Mouse (Mus musculus): ENCODE data around the gene Rap1gap2. TPM values are rescaled to one million over a fixed set of nuclear protein-coding genes. Genes with fewer than 3 reads are reported as not detected.
A peak's percentile ranks its signal among the peaks of the same experiment; 100 is the strongest.

The Rap1gap2 gene
- polyA plus RNA-seq, 1 experiment from 2014 or later = 1.3 TPM

DNA sequence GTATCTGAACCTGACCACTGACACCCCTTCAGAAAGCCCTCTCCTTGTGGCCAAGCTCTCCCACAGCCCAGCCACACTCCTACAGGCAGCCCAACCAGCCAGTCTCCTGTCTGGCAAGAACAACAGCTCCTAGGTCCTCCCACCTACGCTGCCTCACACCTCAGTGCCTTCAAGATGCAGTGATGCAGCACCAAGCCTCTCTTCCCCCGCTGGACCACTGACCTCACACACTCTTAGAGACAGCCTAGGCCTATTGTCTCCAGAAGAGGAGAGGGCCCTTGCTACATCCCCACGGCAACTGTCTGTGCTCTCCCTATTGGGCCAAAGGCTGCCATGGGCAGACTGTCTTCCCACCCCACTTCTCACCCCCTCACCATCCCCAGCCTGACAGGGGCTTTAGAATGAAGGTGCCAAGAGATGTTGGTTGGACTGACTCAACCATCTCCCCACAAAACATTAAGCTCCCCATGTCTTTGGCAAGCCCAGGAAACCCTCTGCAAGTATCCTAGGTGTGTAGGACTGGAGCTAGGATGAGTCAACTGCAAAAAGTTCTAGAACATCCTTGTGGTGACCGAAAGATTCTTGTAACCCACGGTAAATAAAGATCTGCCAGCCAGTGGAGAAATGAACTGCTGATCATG, 50.8 kb downstream of the Rap1gap2 start:
- 67% methylated on average over 5 of the region's 5 CpGs for WGBS
- DNase-seq (ENCODE audit: low spot score) = no peak

DNA sequence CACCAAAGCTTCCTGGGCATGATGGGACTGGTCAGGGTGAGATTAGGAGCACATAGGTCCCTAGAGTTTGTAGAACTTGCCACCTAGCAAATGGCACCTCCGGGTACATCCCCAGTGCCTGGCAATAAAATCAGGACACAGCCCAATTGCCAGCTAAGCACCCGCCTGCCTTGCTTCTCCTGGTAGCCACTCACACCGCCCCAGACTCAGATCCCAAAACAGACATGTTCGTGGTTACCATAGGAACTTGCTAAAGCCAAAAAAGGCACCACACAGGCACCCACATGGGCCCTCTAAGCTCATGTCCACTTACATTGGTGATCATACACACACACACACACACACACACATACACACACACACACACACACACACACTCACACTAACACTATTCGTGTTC, 51.8 kb downstream of the Rap1gap2 start:
- 85% methylated on average over 5 of the region's 5 CpGs for WGBS
- Histone ChIP-seq H3K27me3 (ENCODE audit: control insufficient read depth, insufficient read depth, low read length) (no peaks in the 10 kb centered on the region), H3K4me3 (ENCODE audit: low read depth, low read length) (no peak overlapping the region), H3K4me1 (replicated peaks; ENCODE audit: control insufficient read depth, insufficient read depth, low read length) (peaks cover 8% of the 10 kb centered on the region; the same call in 1 of the 2 replicates), H3K9ac (ENCODE audit: low read length) (no peak overlapping the region), H3K9me3 (ENCODE audit: control insufficient read depth, low read length) (no peaks in the 10 kb centered on the region), H3K36me3 (ENCODE audit: control insufficient read depth, insufficient read depth, low read length) (no peaks in the 10 kb centered on the region), H3K27ac (ENCODE audit: low read depth, low read length) (no peak overlapping the region), H3K4me2 (ENCODE audit: low read depth, low read length, severe bottlenecking) (no peak overlapping the region)
- no peak for DNase-seq (ENCODE audit: low spot score)
- no peak for ATAC-seq (replicated peaks; ENCODE audit: low FRiP score)

More for the DNA sequence above, 50.8 kb downstream of the Rap1gap2 start:
- H3K4me3 ChIP-seq (ENCODE audit: low read depth, low read length) = no peak overlapping the region
- H3K4me2 ChIP-seq (ENCODE audit: low read depth, low read length, severe bottlenecking) = no peak overlapping the region
- no peak for ATAC-seq (replicated peaks; ENCODE audit: low FRiP score)
- H3K27ac ChIP-seq (ENCODE audit: low read depth, low read length) = no peak overlapping the region
- H3K4me1 ChIP-seq (replicated peaks; ENCODE audit: control insufficient read depth, insufficient read depth, low read length) = peaks cover 8% of the 10 kb centered on the region; the same call in 1 of the 2 replicates
- H3K27me3 ChIP-seq (ENCODE audit: control insufficient read depth, insufficient read depth, low read length) = no peaks in the 10 kb centered on the region
- H3K9me3 ChIP-seq (ENCODE audit: control insufficient read depth, low read length) = no peaks in the 10 kb centered on the region
- H3K36me3 ChIP-seq (ENCODE audit: control insufficient read depth, insufficient read depth, low read length) = no peaks in the 10 kb centered on the region
- no peak overlapping the region for H3K9ac ChIP-seq (ENCODE audit: low read length)

DNA sequence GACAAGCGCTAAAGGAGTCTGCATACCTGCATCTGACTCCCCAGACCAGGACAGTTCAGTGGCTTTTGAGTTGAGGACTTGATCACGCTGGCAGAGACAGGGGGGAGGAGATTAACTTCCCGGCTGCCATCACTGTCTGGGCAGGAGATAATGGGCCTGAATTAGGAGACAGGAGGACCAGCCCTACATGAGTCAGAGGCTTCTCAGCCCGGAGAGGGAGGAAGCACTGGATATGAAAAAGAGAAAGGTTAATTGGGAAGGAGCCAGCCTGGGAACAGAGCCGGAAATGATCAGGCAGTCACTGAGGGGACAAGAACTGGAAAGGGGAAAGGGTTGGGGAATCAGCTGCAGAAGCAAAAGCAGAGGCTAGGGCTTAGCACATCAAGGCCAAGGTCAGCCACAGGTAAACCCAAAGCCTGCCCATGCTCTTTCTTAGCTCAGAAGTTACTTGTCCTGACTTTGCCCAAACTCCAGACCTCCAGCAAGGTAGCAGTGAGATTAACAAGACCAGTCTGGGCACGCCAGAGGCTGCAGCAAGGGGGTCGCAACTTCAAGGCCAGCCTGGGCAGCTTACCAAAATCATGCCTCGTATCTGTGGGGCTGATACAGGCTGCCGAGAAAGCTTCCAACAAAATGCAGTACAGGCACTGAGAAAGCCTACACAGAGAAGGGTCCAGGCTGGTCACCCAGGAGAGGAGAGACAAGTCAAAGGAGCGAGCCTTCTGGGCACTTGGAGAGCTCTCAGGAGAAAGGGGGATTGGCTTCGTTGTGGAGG, 53.1 kb downstream of the Rap1gap2 start:
- Histone ChIP-seq H3K27ac (ENCODE audit: low read depth, low read length) (no peak overlapping the region), H3K4me2 (ENCODE audit: low read depth, low read length, severe bottlenecking) (no peak overlapping the region), H3K27me3 (ENCODE audit: control insufficient read depth, insufficient read depth, low read length) (no peaks in the 10 kb centered on the region), H3K36me3 (ENCODE audit: control insufficient read depth, insufficient read depth, low read length) (no peaks in the 10 kb centered on the region), H3K9ac (ENCODE audit: low read length) (no peak overlapping the region), H3K4me1 (replicated peaks; ENCODE audit: control insufficient read depth, insufficient read depth, low read length) (peaks cover 8% of the 10 kb centered on the region; the same call in 1 of the 2 replicates), H3K4me3 (ENCODE audit: low read depth, low read length) (no peak overlapping the region), H3K9me3 (ENCODE audit: control insufficient read depth, low read length) (no peaks in the 10 kb centered on the region)
- 72% methylated on average over 11 of the region's 11 CpGs for WGBS
- DNase-seq (ENCODE audit: low spot score) (no peak), ATAC-seq (replicated peaks; ENCODE audit: low FRiP score) (no peak)

DNA sequence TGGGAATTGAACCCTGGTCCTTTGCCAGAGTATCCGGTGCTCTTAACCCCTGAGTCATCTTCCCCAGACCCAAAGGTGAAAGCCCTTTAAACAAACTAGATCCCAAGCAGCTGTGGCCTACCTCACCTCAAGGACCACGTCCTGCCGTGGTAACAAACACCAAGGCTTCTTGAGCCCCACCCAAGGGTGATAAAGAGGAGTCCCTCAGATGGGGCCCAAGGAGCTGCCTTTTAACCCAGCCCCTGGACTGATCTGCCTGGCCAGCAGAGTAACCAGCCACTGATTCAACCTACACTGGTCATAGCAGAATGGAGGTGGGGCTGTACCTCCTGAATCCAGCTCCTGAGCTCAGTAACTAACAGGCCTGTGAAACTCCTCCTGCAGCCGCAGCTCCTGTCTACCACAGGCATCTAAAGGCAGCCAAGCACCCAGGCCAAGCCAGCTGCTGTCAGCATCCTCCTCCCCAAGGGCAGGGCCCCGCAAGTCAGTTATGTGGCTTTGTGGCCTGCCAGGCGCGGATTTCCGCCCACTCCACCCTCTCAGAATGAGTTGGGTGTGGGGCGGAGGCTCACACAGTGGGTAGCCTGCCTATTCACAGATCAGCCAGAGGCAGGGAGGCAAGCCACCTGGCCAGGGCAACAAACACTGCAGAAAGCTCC, 54.9 kb downstream of the Rap1gap2 start:
- Histone ChIP-seq H3K9ac (ENCODE audit: low read length) (no peak overlapping the region), H3K4me1 (replicated peaks; ENCODE audit: control insufficient read depth, insufficient read depth, low read length) (peaks cover 8% of the 10 kb centered on the region; the same call in 1 of the 2 replicates), H3K4me3 (ENCODE audit: low read depth, low read length) (no peak overlapping the region), H3K9me3 (ENCODE audit: control insufficient read depth, low read length) (no peaks in the 10 kb centered on the region), H3K4me2 (ENCODE audit: low read depth, low read length, severe bottlenecking) (no peak overlapping the region), H3K27ac (ENCODE audit: low read depth, low read length) (no peak overlapping the region), H3K27me3 (ENCODE audit: control insufficient read depth, insufficient read depth, low read length) (no peaks in the 10 kb centered on the region), H3K36me3 (ENCODE audit: control insufficient read depth, insufficient read depth, low read length) (no peaks in the 10 kb centered on the region)
- no peak for DNase-seq (ENCODE audit: low spot score)
- 43% methylated on average over 9 of the region's 9 CpGs for WGBS
- ATAC-seq (replicated peaks; ENCODE audit: low FRiP score) = peak; percentile 26; the same call in 1 of the 2 replicates

GRCm38 (mm10) chr11:74554683-74555341, 55.9 kb downstream of the Rap1gap2 start:
- peak; percentile 51; the same call in 1 of the 2 replicates for ATAC-seq (replicated peaks; ENCODE audit: low FRiP score)

GRCm38 (mm10) chr11:74551568-74551967, 59.1 kb downstream of the Rap1gap2 start:
- H3K4me1 ChIP-seq (replicated peaks; ENCODE audit: control insufficient read depth, insufficient read depth, low read length) = peaks cover 18% of the 10 kb centered on the region; the same call in 1 of the 2 replicates
- H3K4me3 ChIP-seq (ENCODE audit: low read depth, low read length) = no peak overlapping the region
- no peaks in the 10 kb centered on the region for H3K27me3 ChIP-seq (ENCODE audit: control insufficient read depth, insufficient read depth, low read length)
- H3K9me3 ChIP-seq (ENCODE audit: control insufficient read depth, low read length) = no peaks in the 10 kb centered on the region
- H3K27ac ChIP-seq (ENCODE audit: low read depth, low read length) = no peak overlapping the region
- no peaks in the 10 kb centered on the region for H3K36me3 ChIP-seq (ENCODE audit: control insufficient read depth, insufficient read depth, low read length)
- ATAC-seq (replicated peaks; ENCODE audit: low FRiP score) (no peak), DNase-seq (ENCODE audit: low spot score) (no peak)
- 72% methylated on average over 6 of the region's 6 CpGs for WGBS
- H3K4me2 ChIP-seq (ENCODE audit: low read depth, low read length, severe bottlenecking) = no peak overlapping the region
- H3K9ac ChIP-seq (ENCODE audit: low read length) = no peak overlapping the region

More at GRCm38 (mm10) chr11:74554683-74555341, 55.9 kb downstream of the Rap1gap2 start:
- Histone ChIP-seq H3K27ac (ENCODE audit: low read depth, low read length) (no peak overlapping the region), H3K9me3 (ENCODE audit: control insufficient read depth, low read length) (no peaks in the 10 kb centered on the region), H3K27me3 (ENCODE audit: control insufficient read depth, insufficient read depth, low read length) (no peaks in the 10 kb centered on the region), H3K9ac (ENCODE audit: low read length) (no peak overlapping the region), H3K4me3 (ENCODE audit: low read depth, low read length) (no peak overlapping the region), H3K4me2 (ENCODE audit: low read depth, low read length, severe bottlenecking) (no peak overlapping the region), H3K36me3 (ENCODE audit: control insufficient read depth, insufficient read depth, low read length) (no peaks in the 10 kb centered on the region), H3K4me1 (replicated peaks; ENCODE audit: control insufficient read depth, insufficient read depth, low read length) (peaks cover 8% of the 10 kb centered on the region; the same call in 1 of the 2 replicates)
- 61% methylated on average over 15 of the region's 15 CpGs for WGBS
- no peak for DNase-seq (ENCODE audit: low spot score)

DNA sequence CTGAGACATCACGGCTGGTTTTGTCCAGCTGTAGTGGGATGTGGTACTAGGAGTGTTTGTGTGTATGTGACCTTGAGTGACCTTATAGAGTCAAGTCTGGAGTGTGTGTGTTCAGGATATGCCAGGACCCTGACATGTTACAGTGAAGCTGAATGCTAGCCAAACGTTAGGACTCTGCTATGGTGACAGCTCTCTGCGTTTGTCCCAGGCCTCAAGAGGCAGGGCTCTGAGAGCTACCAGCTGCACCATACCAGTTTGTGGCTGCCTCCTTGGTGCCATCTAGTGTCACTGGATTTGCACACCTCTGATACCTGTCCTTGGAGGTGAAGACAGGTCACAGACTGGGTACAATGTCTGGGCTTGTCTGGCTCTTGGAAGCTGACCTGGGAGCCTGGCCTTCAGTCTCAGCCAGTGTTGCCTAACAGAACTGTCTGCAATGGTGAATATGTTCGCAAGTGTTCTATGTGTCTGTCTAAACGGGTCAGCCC, 60.1 kb downstream of the Rap1gap2 start:
- Histone ChIP-seq H3K27me3 (ENCODE audit: control insufficient read depth, insufficient read depth, low read length) (no peaks in the 10 kb centered on the region), H3K9me3 (ENCODE audit: control insufficient read depth, low read length) (no peaks in the 10 kb centered on the region), H3K4me3 (ENCODE audit: low read depth, low read length) (no peak overlapping the region), H3K36me3 (ENCODE audit: control insufficient read depth, insufficient read depth, low read length) (no peaks in the 10 kb centered on the region), H3K9ac (ENCODE audit: low read length) (no peak overlapping the region), H3K27ac (ENCODE audit: low read depth, low read length) (no peak overlapping the region), H3K4me2 (ENCODE audit: low read depth, low read length, severe bottlenecking) (no peak overlapping the region), H3K4me1 (replicated peaks; ENCODE audit: control insufficient read depth, insufficient read depth, low read length) (peaks cover 13% of the 10 kb centered on the region; the same call in 1 of the 2 replicates)
- ATAC-seq (replicated peaks; ENCODE audit: low FRiP score) = no peak
- WGBS = 77% methylated on average over 5 of the region's 5 CpGs
- no peak for DNase-seq (ENCODE audit: low spot score)

Data from forebrain, embryonic 11.5 days (tissue).